Mouse (Mus musculus): ENCODE results near the gene Akap9. TPM values are rescaled to one million over a fixed set of nuclear protein-coding genes. Genes with fewer than 3 reads are reported as not detected.
"Not testable (repeated sequence)": the region's sequence is repeated elsewhere in the genome, so short reads cannot be mapped to it uniquely, and the experiment has no call there.

The Akap9 gene
- 107 and 108 TPM in 2 replicates for polyA plus RNA-seq (2015; fragmentation: Nextera tagmentation; extraction: Ambion mirVana)

GRCm38 (mm10) chr5:3927801-3928689 is at the start of gene Akap9:
TSS of gene Akap9 (plus strand) at chr5:3928054.
- under 1% methylated on average over 48 of the region's 82 CpGs for WGBS
- Histone ChIP-seq H3K9ac (ENCODE audit: low read length) (peak within 1 kb of the TSS; percentile 97), H3K4me3 (ENCODE audit: low read length) (peak within 1 kb of the TSS; percentile 89), H3K9me3 (ENCODE audit: control insufficient read depth, low read length) (no peaks in the 10 kb centered on the region), H3K27ac (ENCODE audit: low read length) (peak within 1 kb of the TSS; percentile 90), H3K4me1 (replicated peaks; ENCODE audit: control insufficient read depth, insufficient read depth, low read length) (peaks cover 6% of the 10 kb centered on the region; the same call in 1 of the 2 replicates), H3K36me3 (ENCODE audit: control insufficient read depth, insufficient read depth, low read length) (no peaks in the 10 kb centered on the region), H3K27me3 (ENCODE audit: control insufficient read depth, insufficient read depth, low read depth, low read length) (no peaks in the 10 kb centered on the region), H3K4me2 (ENCODE audit: low read depth, low read length) (peak within 1 kb of the TSS; percentile 70)
- ATAC-seq (ENCODE audit: low read depth) = peak; percentile 93

GRCm38 (mm10) chr5:3886862-3887261 is 41.0 kb upstream of the Akap9 start:
- 72% methylated on average over 7 of the region's 7 CpGs for WGBS
- ATAC-seq (ENCODE audit: low read depth); H3K27ac ChIP-seq (ENCODE audit: low read length); H3K4me3 ChIP-seq (ENCODE audit: low read length); H3K36me3 ChIP-seq (ENCODE audit: control insufficient read depth, insufficient read depth, low read length); H3K4me2 ChIP-seq (ENCODE audit: low read depth, low read length); H3K4me1 ChIP-seq (replicated peaks; ENCODE audit: control insufficient read depth, insufficient read depth, low read length); H3K9me3 ChIP-seq (ENCODE audit: control insufficient read depth, low read length); H3K9ac ChIP-seq (ENCODE audit: low read length); H3K27me3 ChIP-seq (ENCODE audit: control insufficient read depth, insufficient read depth, low read depth, low read length): not testable (repeated sequence)

GRCm38 (mm10) chr5:3889201-3889600 is 38.7 kb upstream of the Akap9 start:
- Histone ChIP-seq H3K4me2 (ENCODE audit: low read depth, low read length) (no peak overlapping the region), H3K27me3 (ENCODE audit: control insufficient read depth, insufficient read depth, low read depth, low read length) (no peaks in the 10 kb centered on the region), H3K9ac (ENCODE audit: low read length) (no peak overlapping the region), H3K9me3 (ENCODE audit: control insufficient read depth, low read length) (no peaks in the 10 kb centered on the region), H3K36me3 (ENCODE audit: control insufficient read depth, insufficient read depth, low read length) (no peaks in the 10 kb centered on the region), H3K27ac (ENCODE audit: low read length) (no peak overlapping the region), H3K4me1 (replicated peaks; ENCODE audit: control insufficient read depth, insufficient read depth, low read length) (0 out of 2 replicates have a peak, but pooled peaks cover 2% of the 10 kb centered on the region), H3K4me3 (ENCODE audit: low read length) (no peak overlapping the region)
- no peak for ATAC-seq (ENCODE audit: low read depth)

GRCm38 (mm10) chr5:3893459-3894293 is 34.2 kb upstream of the Akap9 start, which contains the start of gene Mterf1a:
TSS of gene Mterf1a (minus strand) at chr5:3893933.
- not testable (repeated sequence) for H3K4me1 ChIP-seq (replicated peaks; ENCODE audit: control insufficient read depth, insufficient read depth, low read length); H3K27ac ChIP-seq (ENCODE audit: low read length); H3K9me3 ChIP-seq (ENCODE audit: control insufficient read depth, low read length); H3K27me3 ChIP-seq (ENCODE audit: control insufficient read depth, insufficient read depth, low read depth, low read length); H3K36me3 ChIP-seq (ENCODE audit: control insufficient read depth, insufficient read depth, low read length)
- peak within 1 kb of the TSS; percentile 53 for H3K4me3 ChIP-seq (ENCODE audit: low read length)
- peak within 1 kb of the TSS; percentile 62 for H3K4me2 ChIP-seq (ENCODE audit: low read depth, low read length)
- 0% methylated on average over 7 of the region's 47 CpGs for WGBS
- peak within 1 kb of the TSS; percentile 48 for H3K9ac ChIP-seq (ENCODE audit: low read length)
- peak; percentile 100 for ATAC-seq (ENCODE audit: low read depth)

DNA sequence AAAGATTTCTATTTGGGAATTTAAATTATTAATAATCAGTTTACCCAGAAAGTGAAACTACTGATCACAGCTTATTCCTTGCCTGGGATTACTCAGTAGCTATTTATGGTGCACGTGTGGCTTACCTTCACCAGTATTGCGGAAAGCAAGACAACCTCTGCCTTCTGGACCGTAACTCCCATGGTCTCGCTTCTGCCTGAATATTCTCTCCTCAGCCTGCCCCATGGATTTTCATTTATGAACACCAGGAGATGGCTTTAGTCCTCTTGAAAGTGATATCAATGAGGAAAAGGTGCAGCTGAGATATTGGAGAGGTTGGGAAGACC is 33.6 kb upstream of the Akap9 start:
- not testable (repeated sequence) for H3K9ac ChIP-seq (ENCODE audit: low read length); H3K4me1 ChIP-seq (replicated peaks; ENCODE audit: control insufficient read depth, insufficient read depth, low read length); H3K27me3 ChIP-seq (ENCODE audit: control insufficient read depth, insufficient read depth, low read depth, low read length); H3K4me3 ChIP-seq (ENCODE audit: low read length); H3K9me3 ChIP-seq (ENCODE audit: control insufficient read depth, low read length); H3K27ac ChIP-seq (ENCODE audit: low read length); H3K4me2 ChIP-seq (ENCODE audit: low read depth, low read length); H3K36me3 ChIP-seq (ENCODE audit: control insufficient read depth, insufficient read depth, low read length)
- WGBS = 96% methylated on average over 4 of the region's 4 CpGs
- 0 out of 2 replicates have a peak, but pooled peaks have one; percentile 13 for ATAC-seq (ENCODE audit: low read depth)

DNA sequence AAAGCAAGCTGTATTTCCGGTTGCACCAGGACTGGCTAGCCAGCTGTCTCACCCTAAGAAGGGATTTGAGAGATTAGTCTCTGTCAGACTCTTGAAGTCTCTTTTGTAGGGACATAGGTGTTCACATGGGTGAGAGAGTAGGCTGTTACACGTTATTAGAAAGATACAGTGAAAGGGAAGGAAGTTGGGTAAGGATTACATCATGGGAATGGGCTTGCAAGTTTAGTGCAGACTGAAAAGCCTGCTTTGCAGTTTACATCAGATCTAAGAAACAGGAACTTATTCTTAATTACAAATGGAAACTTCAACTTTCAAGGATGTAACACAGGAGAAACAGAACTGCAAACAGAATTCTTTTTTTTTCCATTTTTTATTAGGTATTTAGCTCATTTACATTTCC is 22.4 kb upstream of the Akap9 start:
- Histone ChIP-seq H3K36me3 (ENCODE audit: control insufficient read depth, insufficient read depth, low read length) (no peaks in the 10 kb centered on the region), H3K9me3 (ENCODE audit: control insufficient read depth, low read length) (no peaks in the 10 kb centered on the region), H3K4me3 (ENCODE audit: low read length) (no peak overlapping the region), H3K9ac (ENCODE audit: low read length) (no peak overlapping the region), H3K4me2 (ENCODE audit: low read depth, low read length) (no peak overlapping the region), H3K4me1 (replicated peaks; ENCODE audit: control insufficient read depth, insufficient read depth, low read length) (no peaks in the 10 kb centered on the region), H3K27me3 (ENCODE audit: control insufficient read depth, insufficient read depth, low read depth, low read length) (no peaks in the 10 kb centered on the region), H3K27ac (ENCODE audit: low read length) (no peak overlapping the region)
- WGBS = 67% methylated on average over 2 of the region's 2 CpGs
- ATAC-seq (ENCODE audit: low read depth) = no peak

DNA sequence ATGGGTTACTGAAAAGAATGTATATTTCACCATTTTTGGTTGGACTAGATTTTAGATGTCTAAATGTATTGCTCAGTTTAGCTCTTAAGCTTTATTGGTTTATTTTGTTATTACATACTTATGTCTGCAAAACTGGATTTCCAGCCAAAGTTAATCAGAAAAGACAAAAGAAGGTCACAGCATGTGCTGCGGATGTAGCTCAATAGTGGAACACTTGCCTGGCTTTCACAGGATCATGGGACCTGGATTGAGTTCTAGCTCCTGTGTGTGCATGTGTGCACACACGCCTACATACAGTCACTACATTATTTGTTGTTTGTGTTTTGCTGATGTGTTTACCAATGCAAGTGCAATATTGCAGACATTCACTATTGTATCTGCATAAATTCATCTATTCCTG is 5.5 kb upstream of the Akap9 start:
- Histone ChIP-seq H3K27me3 (ENCODE audit: control insufficient read depth, insufficient read depth, low read depth, low read length) (no peaks in the 10 kb centered on the region), H3K27ac (ENCODE audit: low read length) (no peak overlapping the region), H3K4me2 (ENCODE audit: low read depth, low read length) (no peak overlapping the region), H3K4me3 (ENCODE audit: low read length) (no peak overlapping the region), H3K36me3 (ENCODE audit: control insufficient read depth, insufficient read depth, low read length) (no peaks in the 10 kb centered on the region), H3K9ac (ENCODE audit: low read length) (no peak overlapping the region), H3K9me3 (ENCODE audit: control insufficient read depth, low read length) (no peaks in the 10 kb centered on the region), H3K4me1 (replicated peaks; ENCODE audit: control insufficient read depth, insufficient read depth, low read length) (no peaks in the 10 kb centered on the region)
- WGBS = 77% methylated on average over 2 of the region's 2 CpGs
- no peak for ATAC-seq (ENCODE audit: low read depth)

DNA sequence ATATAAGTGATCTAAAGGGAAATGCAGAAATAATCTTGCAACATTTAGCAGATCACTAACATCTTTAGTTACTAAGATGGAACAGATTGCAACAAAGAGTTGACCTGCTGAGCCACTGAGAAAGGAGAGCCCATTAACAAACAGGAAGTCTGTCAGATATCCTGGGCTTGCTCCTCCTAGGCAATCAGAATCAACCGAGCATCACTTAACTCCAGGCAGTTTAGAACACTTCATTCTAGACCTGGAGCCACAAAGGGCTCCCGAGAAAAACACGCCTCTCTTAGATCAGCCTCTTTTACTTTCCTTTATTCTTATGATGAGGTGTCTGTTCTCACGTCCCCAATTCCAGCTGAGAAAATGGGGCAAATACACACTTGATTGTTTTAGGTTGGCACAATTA is 1.2 kb upstream of the Akap9 start:
- Histone ChIP-seq H3K9me3 (ENCODE audit: control insufficient read depth, low read length) (no peaks in the 10 kb centered on the region), H3K9ac (ENCODE audit: low read length) (no peak overlapping the region), H3K4me3 (ENCODE audit: low read length) (no peak overlapping the region), H3K27ac (ENCODE audit: low read length) (no peak overlapping the region), H3K36me3 (ENCODE audit: control insufficient read depth, insufficient read depth, low read length) (no peaks in the 10 kb centered on the region), H3K4me1 (replicated peaks; ENCODE audit: control insufficient read depth, insufficient read depth, low read length) (peaks cover 6% of the 10 kb centered on the region; the same call in 1 of the 2 replicates), H3K27me3 (ENCODE audit: control insufficient read depth, insufficient read depth, low read depth, low read length) (no peaks in the 10 kb centered on the region), H3K4me2 (ENCODE audit: low read depth, low read length) (no peak overlapping the region)
- no peak for ATAC-seq (ENCODE audit: low read depth)
- 35% methylated on average over 4 of the region's 4 CpGs for WGBS

DNA sequence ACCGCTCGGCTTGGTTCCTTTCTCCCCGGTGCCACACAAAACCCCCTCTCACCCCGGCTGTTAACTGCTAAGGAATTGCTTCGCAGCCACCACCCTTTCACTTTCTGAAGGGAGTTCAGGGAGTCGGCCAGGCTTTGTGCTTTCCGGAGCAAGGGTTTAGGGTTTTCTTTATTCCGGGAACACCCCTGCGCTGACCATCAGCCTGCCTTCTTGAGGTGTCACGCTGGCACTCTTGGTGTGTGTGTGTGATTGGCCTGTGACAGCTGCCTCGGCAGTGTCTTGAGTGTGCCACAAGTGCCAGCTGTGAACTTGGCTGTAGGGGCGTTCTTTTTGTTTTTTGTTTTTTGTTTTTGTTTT is 814 bp downstream of the Akap9 start:
- WGBS = 1% methylated on average over 12 of the region's 12 CpGs
- ATAC-seq (ENCODE audit: low read depth) = peak; percentile 53
- no peaks in the 10 kb centered on the region for H3K36me3 ChIP-seq (ENCODE audit: control insufficient read depth, insufficient read depth, low read length)
- peak overlapping the region; percentile 90 for H3K27ac ChIP-seq (ENCODE audit: low read length)
- peak overlapping the region; percentile 70 for H3K4me2 ChIP-seq (ENCODE audit: low read depth, low read length)
- H3K27me3 ChIP-seq (ENCODE audit: control insufficient read depth, insufficient read depth, low read depth, low read length) = no peaks in the 10 kb centered on the region
- H3K9ac ChIP-seq (ENCODE audit: low read length) = peak overlapping the region; percentile 97
- H3K4me1 ChIP-seq (replicated peaks; ENCODE audit: control insufficient read depth, insufficient read depth, low read length) = peaks cover 6% of the 10 kb centered on the region; the same call in 1 of the 2 replicates
- no peaks in the 10 kb centered on the region for H3K9me3 ChIP-seq (ENCODE audit: control insufficient read depth, low read length)
- H3K4me3 ChIP-seq (ENCODE audit: low read length) = peak overlapping the region; percentile 89
